Comparison of ENCODE assay signal across 24 mouse cellular contexts in genomic region chr10:109690564-109690963, GRCm38 (mm10).
DNase-seq lines count a peak whose midpoint lies in the region; ATAC-seq lines count a peak whose summit lies in the region.
"Had no signal": no experiment of that assay in that cellular context is flagged by ENCODE, and none has a peak within 500 bp of the region (broad histone marks: within the 10 kb centered on the region; RNA-seq: fewer than 3 reads in every experiment).

No protein-coding gene starts in this region.

- intact Hi-C loops in left cerebral cortex, postnatal 4 days (cut with DNase I): no loop called here

- 0 out of 2 replicates have a peak, but pooled peaks have one; percentile 50 for ATAC-seq in forebrain, embryonic 16.5 days
- ATAC-seq: CD4-positive, CD25-positive, alpha-beta regulatory T cell, adult 4 months; intestine, embryonic 16.5 days; midbrain, embryonic 15.5 days; Patski had no signal

- H3K27ac ChIP-seq in forebrain, embryonic 16.5 days (ENCODE audit: low read length): no peak overlapping the region
- H3K27ac ChIP-seq in forebrain, embryonic 10.5 days: no peak overlapping the region
- H3K27ac ChIP-seq: embryonic facial prominence, embryonic 12.5 days; heart, adult 2 months; hindbrain, embryonic 15.5 days; midbrain, embryonic 15.5 days; stomach, postnatal 0 days had no signal

- no peak overlapping the region for H3K9ac ChIP-seq in forebrain, embryonic 16.5 days (replicated peaks; ENCODE audit: low read depth, low read length)
- H3K9ac ChIP-seq: embryonic facial prominence, embryonic 12.5 days; hindbrain, embryonic 15.5 days; midbrain, embryonic 15.5 days had no signal

- H3K4me1 ChIP-seq in forebrain, embryonic 16.5 days (replicated peaks; ENCODE audit: control insufficient read depth, insufficient read depth, low read length): 0 out of 2 replicates have a peak, but pooled peaks cover 4% of the 10 kb centered on the region
- no peaks in the 10 kb centered on the region for H3K4me1 ChIP-seq in forebrain, embryonic 10.5 days
- H3K4me1 ChIP-seq: embryonic facial prominence, embryonic 12.5 days had no signal

- no peaks in the 10 kb centered on the region for H3K9me3 ChIP-seq in forebrain, embryonic 16.5 days (ENCODE audit: control insufficient read depth, low read length)
- no peaks in the 10 kb centered on the region for H3K9me3 ChIP-seq in forebrain, embryonic 10.5 days
- H3K9me3 ChIP-seq: embryonic facial prominence, embryonic 12.5 days; hindbrain, embryonic 15.5 days; midbrain, embryonic 15.5 days had no signal

- DNase-seq in forebrain, embryonic 10.5 days (ENCODE audit: extremely low spot score, low spot score): no peak
- DNase-seq in left cerebral cortex, postnatal 4 days: peak; percentile 55
- DNase-seq in left cerebral cortex, adult 8-10 months (ENCODE audit: low spot score in 2 of 2): no peak
- DNase-seq in cerebellum, adult 8-10 months: peak; percentile 90
- DNase-seq in telencephalon, adult 2 months (ENCODE audit: low read depth, low spot score): peak; percentile 46
- DNase-seq in retina, embryonic 14.5 days (ENCODE audit: low spot score): no peak
- DNase-seq in adrenal gland, adult 18-20 months (ENCODE audit: low spot score in 2 of 2): no peak
- DNase-seq: adrenal gland, postnatal 14 days; gastrocnemius, postnatal 25 days; heart, adult 2 months; heart, postnatal 36 days; lung, adult 18-20 months; right cerebral cortex, postnatal 4 days; thymus, postnatal 25 days had no signal

- H3K4me3 ChIP-seq in forebrain, embryonic 16.5 days (replicated peaks; ENCODE audit: low read length): no peak overlapping the region
- no peak overlapping the region for H3K4me3 ChIP-seq in forebrain, embryonic 10.5 days
- H3K4me3 ChIP-seq: embryonic facial prominence, embryonic 12.5 days; erythroblast, embryonic 14.5 days; heart, adult 2 months; hindbrain, embryonic 15.5 days; midbrain, embryonic 15.5 days had no signal

- no peaks in the 10 kb centered on the region; the same call in none of the 2 replicates for H3K36me3 ChIP-seq in forebrain, embryonic 16.5 days (ENCODE audit: control insufficient read depth, insufficient read depth)
- no peaks in the 10 kb centered on the region for H3K36me3 ChIP-seq in forebrain, embryonic 10.5 days (replicated peaks)
- H3K36me3 ChIP-seq: embryonic facial prominence, embryonic 12.5 days; hindbrain, embryonic 15.5 days; midbrain, embryonic 15.5 days had no signal

- WGBS in forebrain, embryonic 16.5 days: 67% methylated on average over 3 of the region's 3 CpGs
- WGBS in forebrain, embryonic 10.5 days: 82% methylated on average over 3 of the region's 3 CpGs

- no peak overlapping the region for H3K4me2 ChIP-seq in forebrain, embryonic 16.5 days (ENCODE audit: low read length)
- H3K4me2 ChIP-seq: embryonic facial prominence, embryonic 12.5 days; hindbrain, embryonic 15.5 days; liver, embryonic 11.5 days; midbrain, embryonic 15.5 days had no signal

- H3K27me3 ChIP-seq in forebrain, embryonic 16.5 days (replicated peaks; ENCODE audit: control insufficient read depth, insufficient read depth, low read length): no peaks in the 10 kb centered on the region
- no peaks in the 10 kb centered on the region for H3K27me3 ChIP-seq in forebrain, embryonic 10.5 days (ENCODE audit: poor library complexity, severe bottlenecking)
- H3K27me3 ChIP-seq: embryonic facial prominence, embryonic 12.5 days; hindbrain, embryonic 15.5 days; midbrain, embryonic 15.5 days; Patski had no signal

Comparison
In these comparisons a context has a peak if more than half of its experiments do, and no peak if none do; other contexts are left out.
1. DNase-seq: peak in left cerebral cortex, postnatal 4 days (single experiment), cerebellum, adult 8-10 months (single experiment) and telencephalon, adult 2 months (single experiment); none in forebrain, embryonic 10.5 days (single experiment), left cerebral cortex, adult 8-10 months (0 of 2), retina, embryonic 14.5 days (single experiment) and adrenal gland, adult 18-20 months (0 of 2).